Mouse (Mus musculus): ENCODE data around the gene Prph2.
A peak's percentile ranks its signal among the peaks of the same experiment; 100 is the strongest.

The Prph2 gene

GRCm38 (mm10) chr17:46890843-46891594 lies 19.2 kb upstream of the Prph2 start:
- peak; percentile 33 to 42 for DNase-seq (ENCODE audit: low spot score in 2 of 2)

GRCm38 (mm10) chr17:46895426-46895825 lies 14.8 kb upstream of the Prph2 start:
- DNase-seq (ENCODE audit: low spot score in 2 of 2) = no peak

GRCm38 (mm10) chr17:46897221-46897950 lies 12.9 kb upstream of the Prph2 start:
- DNase-seq (ENCODE audit: low spot score in 2 of 2) = peak in 1 of 2 experiments; percentile 43

GRCm38 (mm10) chr17:46900941-46901340 lies 9.3 kb upstream of the Prph2 start:
- DNase-seq (ENCODE audit: low spot score in 2 of 2) = no peak

GRCm38 (mm10) chr17:46903876-46904490 lies 6.3 kb upstream of the Prph2 start:
- peak; percentile 68 to 71 for DNase-seq (ENCODE audit: low spot score in 2 of 2)

- DNase-seq (ENCODE audit: low spot score in 2 of 2) = no peak
These were observed 2.1 kb downstream of the Prph2 start for GRCm38 (mm10) chr17:46912331-46912730.

GRCm38 (mm10) chr17:46915129-46915528 lies 4.9 kb downstream of the Prph2 start:
- DNase-seq (ENCODE audit: low spot score in 2 of 2) = no peak

- no peak for DNase-seq (ENCODE audit: low spot score in 2 of 2)
These were observed 8.7 kb downstream of the Prph2 start for GRCm38 (mm10) chr17:46918951-46919350.

GRCm38 (mm10) chr17:46920855-46921254 lies 10.6 kb downstream of the Prph2 start:
- DNase-seq (ENCODE audit: low spot score in 2 of 2) = no peak

- no peak for DNase-seq (ENCODE audit: low spot score in 2 of 2)
These were observed 15.9 kb downstream of the Prph2 start for GRCm38 (mm10) chr17:46926192-46926591.

- no peak for DNase-seq (ENCODE audit: low spot score in 2 of 2)
These were observed 16.7 kb downstream of the Prph2 start for GRCm38 (mm10) chr17:46926941-46927340.

GRCm38 (mm10) chr17:46927781-46928180 lies 17.5 kb downstream of the Prph2 start:
- no peak for DNase-seq (ENCODE audit: low spot score in 2 of 2)

GRCm38 (mm10) chr17:46929277-46929676 lies 19.0 kb downstream of the Prph2 start:
- DNase-seq (ENCODE audit: low spot score in 2 of 2) = peak in 1 of 2 experiments; percentile 10

GRCm38 (mm10) chr17:46929897-46930296 lies 19.6 kb downstream of the Prph2 start:
- DNase-seq (ENCODE audit: low spot score in 2 of 2) = no peak

GRCm38 (mm10) chr17:46932961-46933360 lies 22.7 kb downstream of the Prph2 start:
- peak; percentile 9 to 15 for DNase-seq (ENCODE audit: low spot score in 2 of 2)

GRCm38 (mm10) chr17:46933557-46934348 lies 23.5 kb downstream of the Prph2 start:
- DNase-seq (ENCODE audit: low spot score in 2 of 2) = peak in 1 of 2 experiments; percentile 42

GRCm38 (mm10) chr17:46940461-46940860 lies 30.2 kb downstream of the Prph2 start:
- DNase-seq (ENCODE audit: low spot score in 2 of 2) = no peak

GRCm38 (mm10) chr17:46942421-46942820 lies 32.2 kb downstream of the Prph2 start:
- DNase-seq (ENCODE audit: low spot score in 2 of 2) = no peak

- no peak for DNase-seq (ENCODE audit: low spot score in 2 of 2)
These were observed 36.0 kb downstream of the Prph2 start for GRCm38 (mm10) chr17:46946276-46946675.

GRCm38 (mm10) chr17:46958045-46958444 lies 47.8 kb downstream of the Prph2 start:
- no peak for DNase-seq (ENCODE audit: low spot score in 2 of 2)

- DNase-seq (ENCODE audit: low spot score in 2 of 2) = no peak
These were observed 50.0 kb downstream of the Prph2 start for GRCm38 (mm10) chr17:46960216-46960615.

GRCm38 (mm10) chr17:46962153-46962552 lies 51.9 kb downstream of the Prph2 start:
- DNase-seq (ENCODE audit: low spot score in 2 of 2) = no peak

All from urinary bladder, postnatal 36 days (tissue).